Mouse (Mus musculus) megakaryocyte, embryonic 14.5 days (primary cell): ENCODE data around the gene Hscb.

ENCODE experiments used
- FLI1 ChIP-seq: IDR thresholded peaks from 2 replicates; pipeline ENCODE4 v1.6.1; 2012; ENCODE audit warnings: low read length, inconsistent platforms, mixed read lengths
- GATA1 ChIP-seq: IDR thresholded peaks from 3 replicates; pipeline ENCODE4 v1.6.1; 2012; ENCODE audit warnings: mixed read lengths, low read length, inconsistent platforms, borderline replicate concordance

DNA sequence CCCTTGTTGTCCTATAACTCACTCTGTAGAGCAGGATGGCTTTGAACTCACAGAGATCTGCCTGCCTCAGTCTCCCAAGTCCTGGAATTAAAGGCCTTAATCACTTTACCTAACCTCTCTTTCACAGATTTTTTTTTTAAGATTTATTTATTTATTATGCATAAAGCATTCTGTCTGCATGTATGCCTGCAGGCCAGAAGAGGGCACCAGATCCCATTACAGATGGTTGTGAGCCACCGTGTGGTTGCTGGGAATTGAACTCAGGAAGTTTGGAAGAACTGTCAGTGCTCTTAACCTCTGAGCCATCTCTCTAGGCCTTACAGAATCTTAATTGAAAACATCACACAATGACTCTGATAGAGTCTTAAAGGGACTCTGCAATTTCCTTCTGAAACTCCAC, 13.4 kb upstream of the Hscb start:
- TF ChIP-seq GATA1 (no peak), FLI1 (no peak)
